Mouse (Mus musculus) stomach, embryonic 15.5 days (tissue): ENCODE data around the gene Senp1. TPM values are rescaled to one million over a fixed set of nuclear protein-coding genes. Genes with fewer than 3 reads are reported as not detected.

Experiments
- ATAC-seq: fragments of 200-750 bp; cut with Nextera tagmentation; 2 replicates; pipeline ENCODE4 v1.8.0; 2017; ENCODE audit warnings: low read depth, moderate number of reproducible peaks, moderate TSS enrichment; ENCODE audit not compliant: insufficient read depth, low FRiP score
- H3K27ac ChIP-seq: fragments of 300-500 bp; sonication (generic); 2 replicates; pipeline ENCODE4 v1.5.1; 2015; ENCODE audit warnings: mild to moderate bottlenecking, inconsistent platforms
- H3K27me3 ChIP-seq: fragments of 300-500 bp; sonication (generic); replicated peaks from 2 replicates; pipeline ENCODE4 v1.6.1; 2015; ENCODE audit warnings: inconsistent platforms
- H3K36me3 ChIP-seq: fragments of 300-500 bp; sonication (generic); 2 replicates; pipeline ENCODE4 v1.6.1; 2015; ENCODE audit warnings: inconsistent platforms
- H3K4me1 ChIP-seq: fragments of 300-500 bp; sonication (generic); 2 replicates; pipeline ENCODE4 v1.6.1; 2015; ENCODE audit warnings: inconsistent platforms
- H3K4me2 ChIP-seq: fragments of 300-500 bp; sonication (generic); 2 replicates; pipeline ENCODE4 v1.6.1; 2015; ENCODE audit warnings: mild to moderate bottlenecking, inconsistent platforms
- H3K4me3 ChIP-seq: fragments of 300-500 bp; sonication (generic); replicated peaks from 2 replicates; pipeline ENCODE4 v1.5.1; 2015; ENCODE audit warnings: inconsistent platforms
- H3K9ac ChIP-seq: fragments of 300-500 bp; sonication (generic); 2 replicates; pipeline ENCODE4 v1.6.1; 2015; ENCODE audit warnings: inconsistent platforms
- H3K9me3 ChIP-seq: fragments of 300-500 bp; sonication (generic); 2 replicates; pipeline ENCODE4 v1.6.1; 2016; ENCODE audit warnings: inconsistent platforms
- WGBS: fragments of 180-500 bp; shearing (Covaris S2); methylation state at CpG from one replicate; pipeline ENCODE4 v1.1.7; 2015; 5-methylcytosine and 5-hydroxymethylcytosine counted together
- polyA plus RNA-seq: library from polyadenylated mRNA; unstranded; fragments of >200 nt; fragmentation: Nextera tagmentation; extraction: Ambion mirVana; gene quantifications from 2 replicates; pipeline ENCODE4 v1.2.1, GENCODE M21; 2015

The Senp1 gene
- polyA plus RNA-seq, 1 experiment from 2014 or later = 27.9 TPM

GRCm38 (mm10) chr15:98039682-98040081 is 53.9 kb downstream of the Senp1 start:
- Histone ChIP-seq H3K27ac (no peak overlapping the region), H3K4me1 (no peaks in the 10 kb centered on the region), H3K36me3 (peaks cover 26% of the 10 kb centered on the region), H3K27me3 (no peaks in the 10 kb centered on the region), H3K4me3 (no peak overlapping the region), H3K9ac (no peak overlapping the region), H3K4me2 (no peak overlapping the region), H3K9me3 (no peaks in the 10 kb centered on the region)
- WGBS = 92% methylated on average over 10 of the region's 10 CpGs
- ATAC-seq = no peak

GRCm38 (mm10) chr15:98036578-98036977 is 57.0 kb downstream of the Senp1 start:
- H3K27me3 ChIP-seq = no peaks in the 10 kb centered on the region
- no peaks in the 10 kb centered on the region for H3K9me3 ChIP-seq
- H3K4me3 ChIP-seq = no peak overlapping the region
- ATAC-seq = no peak
- H3K4me1 ChIP-seq = no peaks in the 10 kb centered on the region
- peaks cover 11% of the 10 kb centered on the region for H3K36me3 ChIP-seq
- no peak overlapping the region for H3K27ac ChIP-seq
- no peak overlapping the region for H3K4me2 ChIP-seq
- no peak overlapping the region for H3K9ac ChIP-seq
- WGBS = 94% methylated on average over 5 of the region's 5 CpGs

GRCm38 (mm10) chr15:98035076-98035755 is 58.3 kb downstream of the Senp1 start:
- Histone ChIP-seq H3K4me3 (no peak overlapping the region), H3K27me3 (no peaks in the 10 kb centered on the region), H3K9me3 (no peaks in the 10 kb centered on the region), H3K4me2 (no peak overlapping the region), H3K36me3 (peaks cover 5% of the 10 kb centered on the region), H3K4me1 (no peaks in the 10 kb centered on the region), H3K27ac (no peak overlapping the region), H3K9ac (no peak overlapping the region)
- 24% methylated on average over 3 of the region's 3 CpGs for WGBS
- no peak for ATAC-seq

GRCm38 (mm10) chr15:98033233-98033748 is 60.3 kb downstream of the Senp1 start:
- H3K27ac ChIP-seq = no peak overlapping the region
- 81% methylated on average over 9 of the region's 9 CpGs for WGBS
- H3K9me3 ChIP-seq = no peaks in the 10 kb centered on the region
- ATAC-seq = no peak
- H3K9ac ChIP-seq = no peak overlapping the region
- H3K27me3 ChIP-seq = no peaks in the 10 kb centered on the region
- H3K36me3 ChIP-seq = no peaks in the 10 kb centered on the region; the same call in 1 of the 2 replicates
- H3K4me2 ChIP-seq = no peak overlapping the region
- no peaks in the 10 kb centered on the region for H3K4me1 ChIP-seq
- no peak overlapping the region for H3K4me3 ChIP-seq

- H3K4me1 ChIP-seq = peaks cover 8% of the 10 kb centered on the region; the same call in 1 of the 2 replicates
- ATAC-seq = no peak
- no peak overlapping the region for H3K4me3 ChIP-seq
- no peaks in the 10 kb centered on the region for H3K27me3 ChIP-seq
- no peak overlapping the region for H3K9ac ChIP-seq
- H3K27ac ChIP-seq = no peak overlapping the region
- no peaks in the 10 kb centered on the region for H3K9me3 ChIP-seq
- no peaks in the 10 kb centered on the region for H3K36me3 ChIP-seq
- WGBS = 75% methylated on average over 6 of the region's 6 CpGs
- no peak overlapping the region for H3K4me2 ChIP-seq
Measured at GRCm38 (mm10) chr15:98029798-98030197, 63.7 kb downstream of the Senp1 start.

GRCm38 (mm10) chr15:98026967-98027904 is 66.3 kb downstream of the Senp1 start:
- Histone ChIP-seq H3K4me2 (no peak overlapping the region), H3K9me3 (no peaks in the 10 kb centered on the region), H3K27ac (no peak overlapping the region), H3K9ac (no peak overlapping the region), H3K36me3 (no peaks in the 10 kb centered on the region), H3K4me3 (no peak overlapping the region), H3K27me3 (no peaks in the 10 kb centered on the region), H3K4me1 (peaks cover 8% of the 10 kb centered on the region; the same call in 1 of the 2 replicates)
- 30% methylated on average over 12 of the region's 12 CpGs for WGBS
- ATAC-seq = no peak

GRCm38 (mm10) chr15:98025611-98026010 is 67.9 kb downstream of the Senp1 start:
- peaks cover 8% of the 10 kb centered on the region; the same call in 1 of the 2 replicates for H3K4me1 ChIP-seq
- no peak for ATAC-seq
- H3K9ac ChIP-seq = no peak overlapping the region
- WGBS = 58% methylated on average over 4 of the region's 4 CpGs
- H3K36me3 ChIP-seq = no peaks in the 10 kb centered on the region
- no peaks in the 10 kb centered on the region for H3K27me3 ChIP-seq
- H3K4me3 ChIP-seq = no peak overlapping the region
- no peak overlapping the region for H3K4me2 ChIP-seq
- no peak overlapping the region for H3K27ac ChIP-seq
- no peaks in the 10 kb centered on the region for H3K9me3 ChIP-seq

- Histone ChIP-seq H3K9me3 (no peaks in the 10 kb centered on the region), H3K4me1 (peaks cover 8% of the 10 kb centered on the region; the same call in 1 of the 2 replicates), H3K4me2 (no peak overlapping the region), H3K36me3 (no peaks in the 10 kb centered on the region), H3K27ac (no peak overlapping the region), H3K9ac (no peak overlapping the region), H3K27me3 (no peaks in the 10 kb centered on the region), H3K4me3 (no peak overlapping the region)
- 33% methylated on average over 3 of the region's 3 CpGs for WGBS
- ATAC-seq = no peak
Measured at GRCm38 (mm10) chr15:98023137-98023536, 70.4 kb downstream of the Senp1 start.

GRCm38 (mm10) chr15:98021886-98022285 is 71.7 kb downstream of the Senp1 start:
- Histone ChIP-seq H3K27ac (no peak overlapping the region), H3K27me3 (no peaks in the 10 kb centered on the region), H3K9ac (no peak overlapping the region), H3K36me3 (no peaks in the 10 kb centered on the region), H3K4me3 (no peak overlapping the region), H3K4me1 (no peaks in the 10 kb centered on the region), H3K9me3 (no peaks in the 10 kb centered on the region), H3K4me2 (no peak overlapping the region)
- ATAC-seq = no peak
- WGBS = 21% methylated on average over 2 of the region's 2 CpGs

- ATAC-seq = no peak
- Histone ChIP-seq H3K9me3 (no peaks in the 10 kb centered on the region), H3K4me3 (no peak overlapping the region), H3K9ac (no peak overlapping the region), H3K36me3 (no peaks in the 10 kb centered on the region), H3K4me2 (no peak overlapping the region), H3K27ac (no peak overlapping the region), H3K4me1 (no peaks in the 10 kb centered on the region), H3K27me3 (no peaks in the 10 kb centered on the region)
- WGBS = 54% methylated on average over 3 of the region's 3 CpGs
Measured at GRCm38 (mm10) chr15:98019047-98019446, 74.5 kb downstream of the Senp1 start.

- no peak for ATAC-seq
- no peaks in the 10 kb centered on the region for H3K9me3 ChIP-seq
- no peak overlapping the region for H3K27ac ChIP-seq
- no peak overlapping the region for H3K9ac ChIP-seq
- H3K36me3 ChIP-seq = no peaks in the 10 kb centered on the region
- no peak overlapping the region for H3K4me2 ChIP-seq
- H3K4me1 ChIP-seq = no peaks in the 10 kb centered on the region
- no peaks in the 10 kb centered on the region for H3K27me3 ChIP-seq
- 72% methylated on average over 4 of the region's 4 CpGs for WGBS
- H3K4me3 ChIP-seq = no peak overlapping the region
Measured at GRCm38 (mm10) chr15:98017925-98018324, 75.6 kb downstream of the Senp1 start.

- Histone ChIP-seq H3K4me2 (no peak overlapping the region), H3K27me3 (no peaks in the 10 kb centered on the region), H3K27ac (no peak overlapping the region), H3K9ac (no peak overlapping the region), H3K36me3 (no peaks in the 10 kb centered on the region), H3K4me1 (no peaks in the 10 kb centered on the region), H3K4me3 (no peak overlapping the region), H3K9me3 (no peaks in the 10 kb centered on the region)
- WGBS = 63% methylated on average over 6 of the region's 6 CpGs
- ATAC-seq = no peak
Measured at GRCm38 (mm10) chr15:98012810-98013209, 80.7 kb downstream of the Senp1 start.
